Mouse (Mus musculus): ENCODE results near the gene Cmc4. TPM values are rescaled to one million over a fixed set of nuclear protein-coding genes. Genes with fewer than 3 reads are reported as not detected.

Cmc4 gene
- polyA plus RNA-seq (2012; rRNA removed) = 20.2 and 21.7 TPM in 2 replicates

GRCm38 (mm10) chrX:75415936-75416785, at the start of gene Cmc4, which contains the start of the genes Mtcp1 and Brcc3:
Gene Cmc4 (minus strand): TSS chrX:75416584.
Gene Mtcp1 (minus strand): TSS chrX:75416588.
Gene Brcc3 (plus strand): TSS chrX:75416628.

GRCm38 (mm10) chrX:75382195-75382771, 34.1 kb downstream of the Cmc4 start, which contains the start of the genes Fundc2 and F8:
Gene Fundc2 (plus strand): TSS chrX:75382399.
Gene F8 (minus strand): TSS chrX:75382615.

Other genes with a start within 250 kb of the Cmc4 start
- 19.7 and 20.0 TPM in 2 replicates for gene Fundc2, start 34.2 kb downstream of the Cmc4 start, polyA plus RNA-seq (2012; rRNA removed)
- 0.56 and 0.66 TPM in 2 replicates for gene F8, start 34.0 kb downstream of the Cmc4 start, polyA plus RNA-seq (2012; rRNA removed)
- 10.7 and 12.4 TPM in 2 replicates for gene Mtcp1, start within 50 bp of the Cmc4 start, polyA plus RNA-seq (2012; rRNA removed)
- 24.9 and 29.5 TPM in 2 replicates for gene Brcc3, start within 50 bp of the Cmc4 start, polyA plus RNA-seq (2012; rRNA removed)
- gene Vbp1, start 97.7 kb upstream of the Cmc4 start, polyA plus RNA-seq (2012; rRNA removed) = 87.2 and 103 TPM in 2 replicates
- 12.1 and 15.0 TPM in 2 replicates for gene Rab39b, start 161.6 kb upstream of the Cmc4 start, polyA plus RNA-seq (2012; rRNA removed)